Comparison of ENCODE assay signal across 8 mouse cellular contexts in the genomic region with DNA sequence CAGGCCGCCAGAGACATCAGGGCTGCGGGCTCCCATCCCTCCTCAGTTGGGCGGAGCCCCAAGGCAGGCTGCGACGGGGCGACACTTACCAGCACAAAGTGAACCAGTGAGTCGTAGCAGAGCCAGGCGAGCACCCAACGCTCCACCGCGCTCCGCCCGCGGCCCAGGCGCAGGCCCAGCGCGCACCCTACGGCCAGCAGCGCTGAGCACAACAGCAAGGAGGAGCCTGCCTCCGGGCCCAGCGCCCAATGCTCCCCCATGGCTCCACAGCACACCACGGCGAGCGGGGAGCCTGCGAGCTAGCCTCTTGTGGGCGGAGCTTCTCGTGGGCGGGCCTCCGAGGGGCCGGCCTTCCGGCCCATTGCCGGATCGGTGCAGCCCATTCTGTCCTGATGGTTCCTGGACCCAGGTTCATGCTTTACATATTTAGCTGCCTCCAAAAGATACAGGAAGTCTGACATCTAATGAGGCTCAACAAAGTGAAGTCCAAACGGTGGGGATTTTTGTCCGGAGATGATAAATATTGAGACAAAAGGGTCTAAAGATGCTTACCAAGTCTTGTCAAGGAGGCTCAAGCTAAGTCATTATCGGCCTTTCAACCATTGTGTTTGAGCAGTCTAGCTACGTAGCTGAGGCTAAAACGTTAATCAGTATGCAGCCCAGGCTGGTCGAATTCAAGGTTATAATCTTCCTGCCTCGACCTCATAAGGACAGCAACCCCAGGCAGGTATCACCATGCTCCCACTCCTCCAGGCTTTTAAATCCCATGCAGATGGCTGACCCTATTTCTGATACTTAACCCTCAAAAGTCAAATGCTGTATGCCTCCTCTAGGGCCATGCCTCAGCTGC. TPM values are rescaled to one million over a fixed set of nuclear protein-coding genes. Genes with fewer than 3 reads are reported as not detected.
A peak's percentile ranks its signal among the peaks of the same experiment; 100 is the strongest.
DNase-seq lines count a peak whose midpoint lies in the region; ATAC-seq lines count a peak whose summit lies in the region.

A gene (minus strand): TSS at position 309 of the 850 bp plus-strand sequence.

- H3K36me3 ChIP-seq in hindbrain, embryonic 11.5 days (ENCODE audit: control insufficient read depth, insufficient read depth, low read length) = no peaks in the 10 kb centered on the region

- peak within 1 kb of the TSS; percentile 56 for H3K4me3 ChIP-seq in hindbrain, embryonic 11.5 days (ENCODE audit: low read depth, low read length)

- H3K4me2 ChIP-seq in hindbrain, embryonic 11.5 days (replicated peaks; ENCODE audit: low read depth, low read length) = peak within 1 kb of the TSS; percentile 57

- ATAC-seq in frontal cortex, adult (ENCODE audit: low TSS enrichment) = peak; percentile 97
- ATAC-seq in hindbrain, embryonic 11.5 days (ENCODE audit: low FRiP score) = peak; percentile 95

- 1% methylated on average over 40 of the region's 40 CpGs for WGBS in hindbrain, embryonic 11.5 days

- H3K9ac ChIP-seq in hindbrain, embryonic 11.5 days (ENCODE audit: low read depth, low read length) = peak within 1 kb of the TSS; percentile 79

- H3K4me1 ChIP-seq in hindbrain, embryonic 11.5 days (replicated peaks; ENCODE audit: control insufficient read depth, insufficient read depth, low read length) = no peaks in the 10 kb centered on the region

- peak within 1 kb of the TSS; percentile 37; the same call in 1 of the 2 replicates for H3K27ac ChIP-seq in hindbrain, embryonic 11.5 days (ENCODE audit: low read depth, low read length)

- no peaks in the 10 kb centered on the region for H3K9me3 ChIP-seq in hindbrain, embryonic 11.5 days (ENCODE audit: control insufficient read depth, low read length)

- H3K27me3 ChIP-seq in hindbrain, embryonic 11.5 days (ENCODE audit: control insufficient read depth, insufficient read depth, low read length) = no peaks in the 10 kb centered on the region

- peak; percentile 61 for DNase-seq in MEL-GATA-1-ER (ENCODE audit: extremely low read depth, low read depth)
- peak; percentile 87 for DNase-seq in cerebellum, adult 8-10 months
- peak; percentile 92 for DNase-seq in hindbrain, embryonic 11.5 days (ENCODE audit: low spot score)
- DNase-seq in layer of hippocampus, postnatal 10 days (ENCODE audit: low spot score in 2 of 2) = peak; percentile 90
- peak; percentile 95 for DNase-seq in lung, postnatal 10 days
- peak; percentile 94 for DNase-seq in ovary, postnatal 36 days (ENCODE audit: low spot score)
- peak; percentile 89 for DNase-seq in thymus, postnatal 25 days

RNA-seq across cellular contexts. Expression of the gene that starts here (rescaled TPM):
- 9.2 and 10.3 TPM in 2 replicates for polyA plus RNA-seq in hindbrain, embryonic 11.5 days (2014; fragmentation: Nextera tagmentation; extraction: Ambion mirVana)
- 1 to 10 TPM; 6.3 to 7.0 TPM for total RNA-seq in layer of hippocampus, postnatal 10 days (2021)

Comparison
In these comparisons a context has a peak if more than half of its experiments do, and no peak if none do; other contexts are left out.
1. Peak in every context shown above with its lines: DNase-seq, ATAC-seq, H3K4me3 ChIP-seq and H3K27ac ChIP-seq.